Mouse (Mus musculus) C2C12 (cell line): ENCODE results near the gene Olfr101. TPM values are rescaled to one million over a fixed set of nuclear protein-coding genes. Genes with fewer than 3 reads are reported as not detected.

Experiments
- H3K27me3 ChIP-seq: one replicate; pipeline ENCODE4 v1.6.1; 2011; ENCODE audit not compliant: control insufficient read depth, insufficient read depth, insufficient read length
- H3K36me3 ChIP-seq: one replicate; pipeline ENCODE4 v1.6.1; 2011; ENCODE audit not compliant: control insufficient read depth, insufficient read depth
- H3K4me3 ChIP-seq: one replicate; pipeline ENCODE4 v1.5.1; 2011; ENCODE audit warnings: mild to moderate bottlenecking, control low read depth; ENCODE audit not compliant: poor library complexity, insufficient read depth, severe bottlenecking
- H3K79me2 ChIP-seq: one replicate; pipeline ENCODE4 v1.6.1; 2011; ENCODE audit not compliant: control insufficient read depth, insufficient read depth
- H3K79me3 ChIP-seq: one replicate; pipeline ENCODE4 v1.6.1; 2011; ENCODE audit warnings: low read depth, control low read depth
- H3ac ChIP-seq: one replicate; pipeline ENCODE3; 2011; ENCODE audit warnings: low read depth; ENCODE audit not compliant: control insufficient read depth, insufficient read length
- CEBPB ChIP-seq: IDR thresholded peaks from one replicate; pipeline ENCODE4 v1.6.1; 2011; ENCODE audit warnings: low read depth, mild to moderate bottlenecking, control low read depth, moderate library complexity
- CTCF ChIP-seq: IDR thresholded peaks from one replicate; pipeline ENCODE4 v1.5.1; 2011; ENCODE audit not compliant: control insufficient read depth, insufficient read depth, insufficient read length
- FOSL1 ChIP-seq: IDR thresholded peaks from one replicate; pipeline ENCODE4 v1.8.0; 2011; ENCODE audit warnings: mild to moderate bottlenecking, low read length; ENCODE audit not compliant: poor library complexity, insufficient read depth, severe bottlenecking
- MAX ChIP-seq: IDR thresholded peaks from one replicate; pipeline ENCODE4 v1.6.1; 2011; ENCODE audit warnings: mild to moderate bottlenecking, control low read depth
- MYOD1 ChIP-seq: IDR thresholded peaks from one replicate; pipeline ENCODE4 v1.6.1; 2011; ENCODE audit warnings: low read depth; ENCODE audit not compliant: control insufficient read depth, insufficient read length
- MYOG ChIP-seq: IDR thresholded peaks from one replicate; pipeline ENCODE4 v1.6.1; 2011; ENCODE audit not compliant: control insufficient read depth, insufficient read length; ENCODE audit errors: extremely low read depth
- USF1 ChIP-seq: IDR thresholded peaks from one replicate; pipeline ENCODE4 v1.6.1; 2011; ENCODE audit warnings: low read depth, mild to moderate bottlenecking, control low read depth, moderate library complexity
- long read RNA-seq, 2 experiments: library from polyadenylated mRNA; unstranded; transcript quantifications; one replicate each; pipeline ENCODE4 v2.0.0; 2019 to 2020
- polyA plus RNA-seq: library from polyadenylated mRNA; unstranded; fragments of >200 nt; fragmentation: generic; extraction: Trizol; gene quantifications from one replicate; pipeline ENCODE4 v1.2.1, GENCODE M21; 2012; ENCODE audit warnings: missing spikeins

The Olfr101 gene
- polyA plus RNA-seq: not detected
- long read RNA-seq, experiment 1: 0 reads
- long read RNA-seq, experiment 2: 0 reads

DNA sequence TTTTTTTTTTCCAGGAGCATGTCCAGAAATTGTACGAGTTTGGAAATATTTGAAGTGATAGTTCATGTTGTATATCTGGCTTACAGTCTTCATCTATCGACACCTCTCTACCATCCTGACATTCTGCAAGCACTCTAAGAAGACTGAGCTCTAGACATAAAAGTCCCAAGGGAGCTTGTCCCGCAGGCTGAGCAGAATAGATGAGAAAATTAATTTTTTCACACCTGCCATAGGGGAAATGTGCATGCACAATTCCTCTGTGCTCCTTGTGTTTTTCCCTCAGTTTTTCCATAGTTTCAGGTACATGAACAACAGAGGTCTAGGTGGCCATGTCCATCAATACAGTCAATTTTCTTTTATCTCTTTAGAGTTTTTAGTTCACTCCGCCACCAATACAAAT lies at the start of gene Olfr101:
Gene Olfr101 (minus strand): TSS at position 101 of the 400 bp plus-strand sequence.
- H3K79me2 ChIP-seq: no peaks in the 10 kb centered on the region

GRCm38 (mm10) chr17:37339598-37339997 lies 35.5 kb upstream of the Olfr101 start, which contains the start of gene Olfr103:
Gene Olfr103, minus strand, starts transcription at chr17:37339698.
- H3K36me3 ChIP-seq: no peaks in the 10 kb centered on the region
- no peaks in the 10 kb centered on the region for H3K79me2 ChIP-seq
- H3K4me3 ChIP-seq: no peak within 1 kb of the TSS
- no peak for TF ChIP-seq USF1
- no peak for TF ChIP-seq FOSL1
- TF ChIP-seq MYOD1: no peak
- no peak for TF ChIP-seq MYOG
- TF ChIP-seq CEBPB: no peak
- TF ChIP-seq CTCF: no peak
- no peak for TF ChIP-seq MAX
- H3K79me3 ChIP-seq: no peaks in the 10 kb centered on the region
- H3ac ChIP-seq: no peak within 1 kb of the TSS
- no peaks in the 10 kb centered on the region for H3K27me3 ChIP-seq

More for the DNA sequence above, at the start of gene Olfr101:
- TF ChIP-seq USF1 (no peak), CEBPB (no peak), MYOD1 (no peak), MYOG (no peak), FOSL1 (no peak), CTCF (no peak), MAX (no peak)
- no peak within 1 kb of the TSS for H3ac ChIP-seq
- H3K79me3 ChIP-seq: no peaks in the 10 kb centered on the region
- H3K4me3 ChIP-seq: no peak within 1 kb of the TSS
- no peaks in the 10 kb centered on the region for H3K27me3 ChIP-seq
- no peaks in the 10 kb centered on the region for H3K36me3 ChIP-seq

GRCm38 (mm10) chr17:37316954-37317353 lies 12.8 kb upstream of the Olfr101 start, which contains the start of gene Olfr102:
Gene Olfr102, minus strand, starts transcription at chr17:37317054.
- H3K36me3 ChIP-seq: no peaks in the 10 kb centered on the region
- H3K27me3 ChIP-seq: no peaks in the 10 kb centered on the region
- no peak for TF ChIP-seq MYOG
- TF ChIP-seq CTCF: no peak
- no peak for TF ChIP-seq USF1
- TF ChIP-seq FOSL1: no peak
- TF ChIP-seq MAX: no peak
- TF ChIP-seq MYOD1: no peak
- H3K79me2 ChIP-seq: no peaks in the 10 kb centered on the region
- H3K79me3 ChIP-seq: no peaks in the 10 kb centered on the region
- no peak within 1 kb of the TSS for H3ac ChIP-seq
- H3K4me3 ChIP-seq: no peak within 1 kb of the TSS

- Histone ChIP-seq H3K36me3 (no peaks in the 10 kb centered on the region), H3K4me3 (no peak overlapping the region), H3ac (no peak overlapping the region), H3K79me2 (no peaks in the 10 kb centered on the region), H3K27me3 (no peaks in the 10 kb centered on the region), H3K79me3 (no peaks in the 10 kb centered on the region)
- TF ChIP-seq MAX (no peak), MYOD1 (no peak)
Observed at GRCm38 (mm10) chr17:37310146-37310699, 6.1 kb upstream of the Olfr101 start.

- no peaks in the 10 kb centered on the region for H3K27me3 ChIP-seq
- no peaks in the 10 kb centered on the region for H3K36me3 ChIP-seq
- H3K79me2 ChIP-seq: no peaks in the 10 kb centered on the region
- H3K79me3 ChIP-seq: no peaks in the 10 kb centered on the region
- H3ac ChIP-seq: no peak overlapping the region
- TF ChIP-seq MYOG (no peak), CTCF (no peak), MYOD1 (no peak), USF1 (no peak), MAX (no peak)
- no peak overlapping the region for H3K4me3 ChIP-seq
Observed at GRCm38 (mm10) chr17:37308483-37308882, 4.4 kb upstream of the Olfr101 start.

GRCm38 (mm10) chr17:37283360-37283759 lies 20.8 kb downstream of the Olfr101 start, which contains the start of gene Olfr99:
Gene Olfr99, minus strand, starts transcription at chr17:37283460.
- Histone ChIP-seq H3K4me3 (no peak within 1 kb of the TSS), H3K79me3 (no peaks in the 10 kb centered on the region), H3K79me2 (no peaks in the 10 kb centered on the region), H3ac (no peak within 1 kb of the TSS), H3K27me3 (no peaks in the 10 kb centered on the region), H3K36me3 (no peaks in the 10 kb centered on the region)
- TF ChIP-seq CEBPB: no peak
- TF ChIP-seq CTCF: no peak

DNA sequence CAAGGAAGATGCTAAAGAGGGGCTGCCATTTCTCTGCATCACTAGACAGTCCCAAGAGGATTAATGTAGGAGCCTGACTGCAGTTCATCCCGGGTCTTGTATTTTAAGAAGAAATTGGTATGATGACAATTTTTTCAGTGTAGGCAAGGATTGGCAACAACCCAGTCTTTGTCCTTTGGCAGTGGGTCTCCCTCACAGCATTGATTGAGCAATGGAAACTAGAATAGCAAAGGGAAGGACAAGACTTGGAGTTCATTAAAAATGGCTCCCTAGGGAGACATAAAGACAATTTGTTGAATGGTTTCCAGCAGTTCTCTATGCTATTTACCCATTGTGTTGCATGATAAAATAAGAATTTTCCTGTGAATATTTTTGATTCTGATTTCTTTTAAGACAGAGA lies 23.8 kb downstream of the Olfr101 start:
- no peaks in the 10 kb centered on the region for H3K36me3 ChIP-seq
- H3ac ChIP-seq: no peak overlapping the region
- H3K4me3 ChIP-seq: no peak overlapping the region
- H3K79me2 ChIP-seq: no peaks in the 10 kb centered on the region
- no peaks in the 10 kb centered on the region for H3K79me3 ChIP-seq
- no peaks in the 10 kb centered on the region for H3K27me3 ChIP-seq
- no peak for TF ChIP-seq MYOD1
- TF ChIP-seq MYOG: no peak
- no peak for TF ChIP-seq USF1
- no peak for TF ChIP-seq MAX
- no peak for TF ChIP-seq CEBPB
- TF ChIP-seq FOSL1: no peak
- TF ChIP-seq CTCF: no peak
